Mouse (Mus musculus): ENCODE results near the gene Gm20388. TPM values are rescaled to one million over a fixed set of nuclear protein-coding genes. Genes with fewer than 3 reads are reported as not detected.

Gene Gm20388
- polyA plus RNA-seq, 1 experiment from 2014 or later = not detected

DNA sequence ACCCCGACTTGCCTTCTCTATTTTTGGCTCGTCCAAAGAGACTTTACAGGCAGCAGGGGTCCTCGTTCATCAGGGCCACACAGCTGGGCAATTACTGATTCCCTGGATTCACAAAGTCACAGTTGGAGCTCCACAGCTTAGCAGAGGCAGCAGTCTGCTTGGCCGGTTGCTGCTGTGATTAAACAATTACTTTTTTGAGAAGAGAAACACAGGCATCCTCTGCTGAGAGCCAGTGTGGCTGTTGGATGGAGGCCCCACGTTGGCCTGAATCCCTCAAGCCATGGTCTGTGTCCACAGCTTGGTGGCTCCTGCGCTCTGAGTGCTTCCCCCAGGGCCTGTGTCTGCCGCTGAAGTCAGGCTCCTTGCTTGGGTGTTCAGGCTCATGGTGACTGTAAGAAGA, 2904.0 kb downstream of the Gm20388 start:
- Histone ChIP-seq H3K27me3 (ENCODE audit: control insufficient read depth, insufficient read depth, low read length) (no peaks in the 10 kb centered on the region), H3K4me1 (replicated peaks; ENCODE audit: control insufficient read depth, insufficient read depth) (no peaks in the 10 kb centered on the region), H3K27ac (replicated peaks) (no peak overlapping the region), H3K4me3 (ENCODE audit: low read depth, low read length) (no peak overlapping the region), H3K36me3 (ENCODE audit: control insufficient read depth, insufficient read depth, low read length) (peaks cover 6% of the 10 kb centered on the region; the same call in 1 of the 2 replicates), H3K9ac (ENCODE audit: low read length) (no peak overlapping the region), H3K4me2 (replicated peaks; ENCODE audit: low read depth) (no peak overlapping the region), H3K9me3 (ENCODE audit: control insufficient read depth, low read length) (no peaks in the 10 kb centered on the region)
- TF ChIP-seq CTCF (IDR thresholded peaks at IDR 0.05; ENCODE audit: low read depth) (no peak), EP300 (optimal IDR thresholded peaks at IDR 0.05) (no peak)
- 56% methylated on average over 7 of the region's 7 CpGs for WGBS
- ATAC-seq (ENCODE audit: low FRiP score, low TSS enrichment) (no peak), DNase-seq (ENCODE audit: low spot score) (no peak)

GRCm38 (mm10) chr8:122816965-122817364, 2906.3 kb downstream of the Gm20388 start:
- 91% methylated on average over 6 of the region's 6 CpGs for WGBS
- TF ChIP-seq EP300 (optimal IDR thresholded peaks at IDR 0.05) (no peak), CTCF (IDR thresholded peaks at IDR 0.05; ENCODE audit: low read depth) (no peak)

GRCm38 (mm10) chr8:122817724-122818496, 2907.3 kb downstream of the Gm20388 start:
- H3K9me3 ChIP-seq (ENCODE audit: control insufficient read depth, low read length) = no peaks in the 10 kb centered on the region
- no peaks in the 10 kb centered on the region for H3K27me3 ChIP-seq (ENCODE audit: control insufficient read depth, insufficient read depth, low read length)
- 46% methylated on average over 13 of the region's 13 CpGs for WGBS
- no peaks in the 10 kb centered on the region for H3K4me1 ChIP-seq (replicated peaks; ENCODE audit: control insufficient read depth, insufficient read depth)
- H3K27ac ChIP-seq (replicated peaks) = no peak overlapping the region
- no peak for TF ChIP-seq EP300 (optimal IDR thresholded peaks at IDR 0.05)
- no peak for TF ChIP-seq CTCF (IDR thresholded peaks at IDR 0.05; ENCODE audit: low read depth)
- no peak overlapping the region for H3K4me3 ChIP-seq (ENCODE audit: low read depth, low read length)
- H3K9ac ChIP-seq (ENCODE audit: low read length) = no peak overlapping the region
- H3K36me3 ChIP-seq (ENCODE audit: control insufficient read depth, insufficient read depth, low read length) = peaks cover 6% of the 10 kb centered on the region; the same call in 1 of the 2 replicates
- ATAC-seq (ENCODE audit: low FRiP score, low TSS enrichment) (peak; percentile 60), DNase-seq (ENCODE audit: low spot score) (peak; percentile 33)
- H3K4me2 ChIP-seq (replicated peaks; ENCODE audit: low read depth) = no peak overlapping the region

More at GRCm38 (mm10) chr8:122816965-122817364, 2906.3 kb downstream of the Gm20388 start:
- DNase-seq (ENCODE audit: low spot score) (no peak), ATAC-seq (ENCODE audit: low FRiP score, low TSS enrichment) (no peak)
- no peak overlapping the region for H3K27ac ChIP-seq (replicated peaks)
- H3K27me3 ChIP-seq (ENCODE audit: control insufficient read depth, insufficient read depth, low read length) = no peaks in the 10 kb centered on the region
- no peak overlapping the region for H3K9ac ChIP-seq (ENCODE audit: low read length)
- H3K36me3 ChIP-seq (ENCODE audit: control insufficient read depth, insufficient read depth, low read length) = peaks cover 6% of the 10 kb centered on the region; the same call in 1 of the 2 replicates
- H3K4me3 ChIP-seq (ENCODE audit: low read depth, low read length) = no peak overlapping the region
- H3K9me3 ChIP-seq (ENCODE audit: control insufficient read depth, low read length) = no peaks in the 10 kb centered on the region
- no peak overlapping the region for H3K4me2 ChIP-seq (replicated peaks; ENCODE audit: low read depth)
- H3K4me1 ChIP-seq (replicated peaks; ENCODE audit: control insufficient read depth, insufficient read depth) = no peaks in the 10 kb centered on the region

DNA sequence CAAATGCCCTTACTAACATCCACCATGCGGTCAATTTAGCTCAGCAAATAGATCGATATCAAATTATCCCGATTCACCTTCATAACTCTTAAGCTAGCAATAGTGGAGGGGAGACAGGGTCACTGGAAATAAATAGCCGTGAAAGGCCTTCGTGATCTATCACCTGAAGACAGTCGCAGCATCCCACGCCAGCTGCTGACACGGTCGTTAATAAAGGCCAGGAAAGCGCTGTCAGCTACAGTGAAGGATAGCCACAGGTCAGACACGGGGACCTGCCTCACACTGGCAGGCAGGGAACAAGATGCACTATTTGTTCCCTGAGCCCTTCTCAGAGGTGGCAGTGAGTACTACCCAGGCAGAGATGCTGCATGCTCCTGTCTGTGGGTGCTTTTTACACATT, 2909.1 kb downstream of the Gm20388 start:
- Histone ChIP-seq H3K4me2 (replicated peaks; ENCODE audit: low read depth) (no peak overlapping the region), H3K4me3 (ENCODE audit: low read depth, low read length) (no peak overlapping the region), H3K27me3 (ENCODE audit: control insufficient read depth, insufficient read depth, low read length) (no peaks in the 10 kb centered on the region), H3K9ac (ENCODE audit: low read length) (no peak overlapping the region), H3K27ac (replicated peaks) (no peak overlapping the region), H3K4me1 (replicated peaks; ENCODE audit: control insufficient read depth, insufficient read depth) (no peaks in the 10 kb centered on the region), H3K36me3 (ENCODE audit: control insufficient read depth, insufficient read depth, low read length) (0 out of 2 replicates have a peak, but pooled peaks cover 2% of the 10 kb centered on the region), H3K9me3 (ENCODE audit: control insufficient read depth, low read length) (no peaks in the 10 kb centered on the region)
- WGBS = 37% methylated on average over 11 of the region's 11 CpGs
- TF ChIP-seq CTCF (IDR thresholded peaks at IDR 0.05; ENCODE audit: low read depth) (no peak), EP300 (optimal IDR thresholded peaks at IDR 0.05) (no peak)
- DNase-seq (ENCODE audit: low spot score) = no peak
- ATAC-seq (ENCODE audit: low FRiP score, low TSS enrichment) = no peak

- Histone ChIP-seq H3K4me3 (ENCODE audit: low read depth, low read length) (no peak overlapping the region), H3K27ac (replicated peaks) (no peak overlapping the region), H3K27me3 (ENCODE audit: control insufficient read depth, insufficient read depth, low read length) (no peaks in the 10 kb centered on the region), H3K9ac (ENCODE audit: low read length) (no peak overlapping the region), H3K36me3 (ENCODE audit: control insufficient read depth, insufficient read depth, low read length) (no peaks in the 10 kb centered on the region), H3K4me2 (replicated peaks; ENCODE audit: low read depth) (no peak overlapping the region), H3K9me3 (ENCODE audit: control insufficient read depth, low read length) (no peaks in the 10 kb centered on the region), H3K4me1 (replicated peaks; ENCODE audit: control insufficient read depth, insufficient read depth) (no peaks in the 10 kb centered on the region)
- TF ChIP-seq EP300 (optimal IDR thresholded peaks at IDR 0.05) = no peak
- no peak for TF ChIP-seq CTCF (IDR thresholded peaks at IDR 0.05; ENCODE audit: low read depth)
- no peak for ATAC-seq (ENCODE audit: low FRiP score, low TSS enrichment)
- WGBS = 45% methylated on average over 5 of the region's 5 CpGs
- no peak for DNase-seq (ENCODE audit: low spot score)
These were observed 2913.9 kb downstream of the Gm20388 start for GRCm38 (mm10) chr8:122824571-122824970.

GRCm38 (mm10) chr8:122824986-122825385, 2914.3 kb downstream of the Gm20388 start:
- DNase-seq (ENCODE audit: low spot score) (no peak), ATAC-seq (ENCODE audit: low FRiP score, low TSS enrichment) (no peak)
- Histone ChIP-seq H3K4me1 (replicated peaks; ENCODE audit: control insufficient read depth, insufficient read depth) (no peaks in the 10 kb centered on the region), H3K4me2 (replicated peaks; ENCODE audit: low read depth) (no peak overlapping the region), H3K36me3 (ENCODE audit: control insufficient read depth, insufficient read depth, low read length) (no peaks in the 10 kb centered on the region), H3K27ac (replicated peaks) (no peak overlapping the region), H3K27me3 (ENCODE audit: control insufficient read depth, insufficient read depth, low read length) (no peaks in the 10 kb centered on the region), H3K9me3 (ENCODE audit: control insufficient read depth, low read length) (no peaks in the 10 kb centered on the region), H3K9ac (ENCODE audit: low read length) (no peak overlapping the region), H3K4me3 (ENCODE audit: low read depth, low read length) (no peak overlapping the region)
- no peak for TF ChIP-seq EP300 (optimal IDR thresholded peaks at IDR 0.05)
- TF ChIP-seq CTCF (IDR thresholded peaks at IDR 0.05; ENCODE audit: low read depth) = no peak
- WGBS = 77% methylated on average over 9 of the region's 9 CpGs
